Mouse (Mus musculus): ENCODE results near the gene Skap1.

DNA sequence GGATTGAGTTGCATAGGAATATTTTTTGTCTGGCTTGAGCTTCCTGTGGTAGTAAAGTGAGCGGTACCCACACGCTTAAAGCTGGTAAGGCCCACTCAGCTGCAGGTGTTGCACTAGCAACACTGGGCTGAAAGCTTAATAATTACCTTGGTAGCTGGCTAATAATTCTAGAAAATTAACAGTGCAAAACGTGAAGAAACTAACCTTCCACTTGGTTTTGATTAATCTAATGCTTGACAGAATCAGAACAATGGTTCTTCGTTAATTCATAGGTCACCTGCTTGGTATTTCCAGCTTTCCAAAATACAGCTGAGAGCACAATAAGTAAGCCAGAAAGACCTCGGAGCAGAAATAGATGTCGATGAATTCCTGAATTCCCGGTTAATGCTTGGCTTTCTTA is 78.2 kb downstream of the Skap1 start:
- TF ChIP-seq CTCF (IDR thresholded peaks at IDR 0.05; ENCODE audit: low read depth) (no peak), EP300 (IDR thresholded peaks at IDR 0.05; ENCODE audit: low read depth) (no peak)
